ENCODE assay signal across 23 mouse cellular contexts in the genomic region with DNA sequence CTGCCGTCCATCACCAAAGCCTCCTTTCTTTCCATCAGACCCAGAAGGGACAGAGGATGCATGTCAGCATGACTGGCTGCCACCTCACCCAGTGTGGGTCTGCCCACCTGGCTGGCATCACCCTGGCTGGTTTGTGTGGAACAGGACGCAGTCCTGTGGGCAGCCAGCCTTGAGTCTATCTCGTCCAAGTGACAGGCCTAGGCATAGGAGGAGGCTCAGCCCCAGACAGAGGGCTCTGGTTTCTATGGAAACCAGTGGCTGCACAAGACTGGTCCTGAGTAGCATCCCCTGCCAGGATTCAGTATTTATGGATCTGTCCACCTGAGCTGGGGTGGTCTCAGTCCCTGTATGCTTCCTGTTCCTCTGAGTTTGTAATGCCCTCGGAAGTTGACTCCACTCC.
DNase-seq lines count a peak whose midpoint lies in the region; ATAC-seq and TF ChIP-seq lines count a peak whose summit lies in the region.
"Had no signal": no experiment of that assay in that cellular context is flagged by ENCODE, and none has a peak within 500 bp of the region (broad histone marks: within the 10 kb centered on the region; RNA-seq: fewer than 3 reads in every experiment).

No protein-coding gene starts in this region.

- no peak overlapping the region for H3K9ac ChIP-seq in midbrain, embryonic 13.5 days (replicated peaks)
- no peak overlapping the region for H3K9ac ChIP-seq in midbrain, embryonic 15.5 days
- H3K9ac ChIP-seq: liver, postnatal 0 days had no signal

- no peak overlapping the region for H3K4me2 ChIP-seq in midbrain, embryonic 13.5 days (replicated peaks)
- H3K4me2 ChIP-seq in midbrain, embryonic 15.5 days: no peak overlapping the region
- H3K4me2 ChIP-seq: heart, embryonic 11.5 days had no signal

- no peaks in the 10 kb centered on the region for H3K27me3 ChIP-seq in cerebellum, adult 2 months (ENCODE audit: control insufficient read depth, insufficient read depth, low read length)
- H3K27me3 ChIP-seq in midbrain, embryonic 13.5 days: 0 out of 2 replicates have a peak, but pooled peaks cover 4% of the 10 kb centered on the region
- H3K27me3 ChIP-seq in midbrain, embryonic 10.5 days (ENCODE audit: low read depth, poor library complexity, severe bottlenecking): 0 out of 2 replicates have a peak, but pooled peaks cover 5% of the 10 kb centered on the region
- no peaks in the 10 kb centered on the region for H3K27me3 ChIP-seq in midbrain, embryonic 15.5 days (replicated peaks)

- no peak for TF ChIP-seq CTCF in cerebellum, adult 2 months (IDR thresholded peaks at IDR 0.05; ENCODE audit: borderline replicate concordance, insufficient read depth, low read depth, low read length)

- peaks cover 13% of the 10 kb centered on the region for H3K4me1 ChIP-seq in cerebellum, adult 2 months (ENCODE audit: control insufficient read depth, insufficient read depth, low read length)
- peaks cover 41% of the 10 kb centered on the region for H3K4me1 ChIP-seq in midbrain, embryonic 13.5 days (replicated peaks)
- H3K4me1 ChIP-seq in midbrain, embryonic 10.5 days: peaks cover 24% of the 10 kb centered on the region
- peaks cover 34% of the 10 kb centered on the region for H3K4me1 ChIP-seq in midbrain, embryonic 15.5 days

- no peaks in the 10 kb centered on the region for H3K36me3 ChIP-seq in midbrain, embryonic 13.5 days
- no peaks in the 10 kb centered on the region for H3K36me3 ChIP-seq in midbrain, embryonic 10.5 days
- H3K36me3 ChIP-seq in midbrain, embryonic 15.5 days (replicated peaks): no peaks in the 10 kb centered on the region
- H3K36me3 ChIP-seq: embryonic facial prominence, embryonic 10.5 days; limb, embryonic 10.5 days had no signal

- H3K27ac ChIP-seq in cerebellum, adult 2 months (ENCODE audit: insufficient read depth, low read length): no peak overlapping the region
- H3K27ac ChIP-seq in midbrain, embryonic 13.5 days: no peak overlapping the region
- no peak overlapping the region for H3K27ac ChIP-seq in midbrain, embryonic 10.5 days (replicated peaks)
- peak overlapping the region; percentile 35; the same call in 1 of the 2 replicates for H3K27ac ChIP-seq in midbrain, embryonic 15.5 days
- H3K27ac ChIP-seq: embryonic facial prominence, embryonic 10.5 days; gastrocnemius, adult 2 months; limb, embryonic 10.5 days; stomach, postnatal 0 days had no signal

- no peak for TF ChIP-seq POLR2A in cerebellum, adult 2 months (IDR thresholded peaks at IDR 0.05; ENCODE audit: borderline replicate concordance, insufficient read depth, low read length)

- peak; percentile 72 for ATAC-seq in midbrain, embryonic 13.5 days
- ATAC-seq in midbrain, embryonic 15.5 days (replicated peaks): peak; percentile 76
- ATAC-seq: CD4-positive, CD25-positive, alpha-beta regulatory T cell, adult 4 months; liver, postnatal 0 days had no signal

- H3K4me3 ChIP-seq in cerebellum, adult 2 months (replicated peaks; ENCODE audit: insufficient read depth, low read depth, low read length): no peak overlapping the region
- no peak overlapping the region for H3K4me3 ChIP-seq in midbrain, embryonic 13.5 days (replicated peaks)
- no peak overlapping the region for H3K4me3 ChIP-seq in midbrain, embryonic 10.5 days
- no peak overlapping the region for H3K4me3 ChIP-seq in midbrain, embryonic 15.5 days
- H3K4me3 ChIP-seq: embryonic facial prominence, embryonic 10.5 days; gastrocnemius, adult 2 months; limb, embryonic 10.5 days had no signal

- 68% methylated on average over 4 of the region's 4 CpGs for WGBS in cerebellum, adult 2 months
- 39% methylated on average over 4 of the region's 4 CpGs for WGBS in midbrain, embryonic 13.5 days
- 73% methylated on average over 4 of the region's 4 CpGs for WGBS in midbrain, embryonic 10.5 days
- 38% methylated on average over 4 of the region's 4 CpGs for WGBS in midbrain, embryonic 15.5 days

- peak; percentile 38 to 45 for DNase-seq in cerebellum, postnatal 14 days
- no peak for DNase-seq in cerebellum, adult 2 months
- no peak for DNase-seq in midbrain, embryonic 10.5 days (ENCODE audit: low spot score)
- no peak for DNase-seq in kidney, postnatal 25 days
- no peak for DNase-seq in urinary bladder, adult 2 months (ENCODE audit: low spot score)
- DNase-seq: adrenal gland, postnatal 14 days; cerebellum, adult 18-20 months; gastrocnemius, adult 2 months; heart, postnatal 10 days; kidney, adult 8-10 months; kidney, postnatal 36 days; layer of hippocampus, adult 9-11 months; liver, postnatal 0 days; lung, postnatal 10 days; retina, postnatal 1 day; right cerebral cortex, postnatal 4 days had no signal

- H3K9me3 ChIP-seq in midbrain, embryonic 13.5 days: no peaks in the 10 kb centered on the region
- H3K9me3 ChIP-seq in midbrain, embryonic 10.5 days (replicated peaks): no peaks in the 10 kb centered on the region
- H3K9me3 ChIP-seq in midbrain, embryonic 15.5 days: no peaks in the 10 kb centered on the region
- H3K9me3 ChIP-seq: embryonic facial prominence, embryonic 10.5 days; limb, embryonic 10.5 days had no signal

Comparison
In these comparisons a context has a peak if more than half of its experiments do, and no peak if none do; other contexts are left out.
1. DNase-seq: peak in cerebellum, postnatal 14 days (2 of 2); none in cerebellum, adult 2 months (0 of 2), midbrain, embryonic 10.5 days (single experiment), kidney, postnatal 25 days (0 of 2) and urinary bladder, adult 2 months (single experiment).